Mouse (Mus musculus) forebrain, embryonic 11.5 days (tissue): Measurements from ENCODE around the gene Ahnak2. TPM values are rescaled to one million over a fixed set of nuclear protein-coding genes. Genes with fewer than 3 reads are reported as not detected.
"Not testable (repeated sequence)": the region's sequence is repeated elsewhere in the genome, so short reads cannot be mapped to it uniquely, and the experiment has no call there.

Experiments
- ATAC-seq: fragments of 200-750 bp; cut with Nextera tagmentation; replicated peaks from 2 replicates; pipeline ENCODE4 v1.8.0; 2017; ENCODE audit warnings: moderate TSS enrichment; ENCODE audit not compliant: low FRiP score
- DNase-seq: peaks from one replicate; pipeline ENCODE4 v3.0.0-alpha.2; 2017; ENCODE audit warnings: low spot score
- H3K27ac ChIP-seq: fragments of 300-500 bp; sonication (generic); 2 replicates; pipeline ENCODE4 v1.5.1; 2014; ENCODE audit warnings: low read depth, low read length
- H3K27me3 ChIP-seq: fragments of 300-500 bp; sonication (generic); 2 replicates; pipeline ENCODE4 v1.6.1; 2014; ENCODE audit warnings: mild to moderate bottlenecking, low read length, mixed read lengths; ENCODE audit not compliant: control insufficient read depth, insufficient read depth
- H3K36me3 ChIP-seq: fragments of 300-500 bp; sonication (generic); 2 replicates; pipeline ENCODE4 v1.6.1; 2014; ENCODE audit warnings: mild to moderate bottlenecking, low read length, moderate library complexity, mixed read lengths; ENCODE audit not compliant: control insufficient read depth, insufficient read depth
- H3K4me1 ChIP-seq: fragments of 300-500 bp; sonication (generic); replicated peaks from 2 replicates; pipeline ENCODE4 v1.6.1; 2014; ENCODE audit warnings: low read length, mixed read lengths; ENCODE audit not compliant: control insufficient read depth, insufficient read depth
- H3K4me2 ChIP-seq: fragments of 300-500 bp; sonication (generic); 2 replicates; pipeline ENCODE4 v1.6.1; 2014; ENCODE audit warnings: low read depth, mild to moderate bottlenecking, low read length, moderate library complexity, mixed read lengths; ENCODE audit not compliant: severe bottlenecking
- H3K4me3 ChIP-seq: fragments of 300-500 bp; sonication (generic); 2 replicates; pipeline ENCODE4 v1.5.1; 2014; ENCODE audit warnings: low read depth, low read length
- H3K9ac ChIP-seq: fragments of 300-500 bp; sonication (generic); 2 replicates; pipeline ENCODE4 v1.6.1; 2014; ENCODE audit warnings: low read length
- H3K9me3 ChIP-seq: fragments of 300-500 bp; sonication (generic); 2 replicates; pipeline ENCODE4 v1.6.1; 2016; ENCODE audit warnings: low read length, mixed read lengths; ENCODE audit not compliant: control insufficient read depth
- WGBS: fragments of 180-500 bp; shearing (Covaris S2); extraction: QIAGEN DNeasy Blood & Tissue Kit; methylation state at CpG from one replicate; pipeline ENCODE4 v1.1.7; 2014; 5-methylcytosine and 5-hydroxymethylcytosine counted together
- polyA plus RNA-seq: library from polyadenylated mRNA; unstranded; fragments of >200 nt; fragmentation: Nextera tagmentation; extraction: Ambion mirVana; gene quantifications from 2 replicates; pipeline ENCODE4 v1.2.1, GENCODE M21; 2014

Ahnak2 gene
- polyA plus RNA-seq, 1 experiment from 2014 or later: 0.08 TPM

DNA sequence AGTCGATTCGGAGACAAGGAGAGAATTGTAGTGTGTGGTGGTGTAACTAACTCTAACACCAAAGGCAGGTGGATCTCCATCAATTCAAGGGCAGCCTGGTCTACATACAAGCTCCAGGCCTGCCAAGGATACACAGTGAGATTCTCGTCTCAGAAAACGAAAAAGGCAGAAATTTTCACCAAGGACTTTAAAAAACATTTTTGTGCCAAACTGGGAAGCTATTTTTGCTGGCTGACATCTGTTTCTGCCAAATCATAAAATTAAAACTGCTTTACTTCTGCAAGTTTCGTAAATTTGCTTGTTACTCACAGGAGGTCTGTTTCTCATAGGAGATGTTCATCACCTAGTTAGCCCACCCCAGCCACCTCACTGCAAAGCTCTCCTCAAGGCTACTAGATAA is 23.4 kb upstream of the Ahnak2 start:
- Histone ChIP-seq H3K9me3 (no peaks in the 10 kb centered on the region), H3K4me1 (peaks cover 19% of the 10 kb centered on the region), H3K36me3 (peaks cover 11% of the 10 kb centered on the region; the same call in 1 of the 2 replicates), H3K9ac (no peak overlapping the region), H3K27me3 (no peaks in the 10 kb centered on the region), H3K27ac (no peak overlapping the region), H3K4me3 (no peak overlapping the region), H3K4me2 (no peak overlapping the region)
- 91% methylated on average over 5 of the region's 5 CpGs for WGBS
- no peak for DNase-seq
- no peak for ATAC-seq

DNA sequence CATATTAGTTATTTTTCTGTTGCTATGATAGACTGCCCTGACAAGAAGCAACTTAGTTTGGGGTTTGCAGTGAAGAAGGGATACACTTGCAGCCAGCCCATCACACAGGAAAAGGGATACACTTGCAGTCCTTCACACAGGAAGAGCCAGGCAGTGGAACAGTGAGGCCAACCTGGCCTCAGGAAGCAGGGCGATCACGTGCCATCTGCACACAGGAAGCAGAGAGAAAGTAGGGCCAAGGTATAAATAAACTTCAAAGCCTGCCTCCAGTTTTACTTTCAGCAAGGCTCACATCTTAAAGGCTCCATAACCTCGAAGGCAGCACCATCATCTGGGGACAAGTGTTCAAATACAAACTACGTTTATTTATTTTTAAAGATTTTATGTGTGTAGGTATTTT is 20.8 kb upstream of the Ahnak2 start:
- no peaks in the 10 kb centered on the region for H3K9me3 ChIP-seq
- WGBS: 90% methylated on average over 4 of the region's 4 CpGs
- no peak overlapping the region for H3K4me2 ChIP-seq
- H3K4me3 ChIP-seq: no peak overlapping the region
- H3K27me3 ChIP-seq: no peaks in the 10 kb centered on the region
- peaks cover 14% of the 10 kb centered on the region for H3K4me1 ChIP-seq
- no peak overlapping the region for H3K27ac ChIP-seq
- no peak for ATAC-seq
- H3K9ac ChIP-seq: no peak overlapping the region
- H3K36me3 ChIP-seq: peaks cover 22% of the 10 kb centered on the region
- no peak for DNase-seq

DNA sequence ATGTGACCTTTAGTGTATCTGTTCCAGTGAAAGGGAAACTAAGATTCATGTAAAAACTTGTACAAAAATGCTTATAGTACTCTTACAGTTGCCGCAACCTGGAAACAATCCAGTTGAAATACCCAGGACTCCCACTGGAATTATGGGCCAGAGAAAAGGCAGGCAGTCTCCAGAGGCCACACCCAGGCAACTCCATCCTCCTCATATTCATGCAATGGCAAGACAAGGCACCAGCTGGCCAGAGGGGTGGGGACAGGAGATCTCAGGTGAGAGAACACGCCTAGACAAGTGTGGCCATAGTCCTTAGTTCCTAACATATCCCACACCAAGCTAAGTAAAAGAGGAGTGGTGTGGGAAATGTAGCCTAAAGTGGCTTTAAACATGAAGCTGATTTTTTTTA is 20.2 kb upstream of the Ahnak2 start:
- 86% methylated on average over 2 of the region's 2 CpGs for WGBS
- Histone ChIP-seq H3K4me1 (peaks cover 10% of the 10 kb centered on the region), H3K4me3 (no peak overlapping the region), H3K27ac (no peak overlapping the region), H3K9me3 (no peaks in the 10 kb centered on the region), H3K36me3 (peaks cover 22% of the 10 kb centered on the region), H3K27me3 (no peaks in the 10 kb centered on the region), H3K4me2 (no peak overlapping the region), H3K9ac (no peak overlapping the region)
- ATAC-seq: no peak
- no peak for DNase-seq

DNA sequence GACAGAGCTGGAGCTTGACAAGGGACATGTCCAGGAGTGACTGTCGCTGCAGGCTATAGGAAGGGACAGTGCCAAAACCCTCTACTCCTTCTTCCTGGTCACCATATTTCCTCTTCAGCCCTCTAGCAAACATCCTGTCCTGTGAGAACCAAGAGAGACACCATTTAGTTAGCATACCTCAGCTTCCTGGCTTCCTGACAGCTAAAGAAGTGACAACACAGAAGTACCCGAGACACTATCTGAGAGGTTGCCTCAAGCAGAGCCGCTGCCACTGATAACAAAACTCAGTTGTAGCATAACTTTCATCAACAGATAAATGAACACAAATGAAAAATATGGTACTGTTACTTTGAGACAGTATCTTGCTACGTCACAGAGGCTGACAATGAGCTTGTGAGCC is 19.5 kb upstream of the Ahnak2 start:
- no peak overlapping the region for H3K27ac ChIP-seq
- no peak for ATAC-seq
- DNase-seq: no peak
- H3K36me3 ChIP-seq: peaks cover 18% of the 10 kb centered on the region
- H3K9ac ChIP-seq: no peak overlapping the region
- H3K9me3 ChIP-seq: no peaks in the 10 kb centered on the region
- no peak overlapping the region for H3K4me2 ChIP-seq
- H3K4me1 ChIP-seq: peaks cover 3% of the 10 kb centered on the region; the same call in 1 of the 2 replicates
- no peak overlapping the region for H3K4me3 ChIP-seq
- WGBS: 89% methylated on average over 4 of the region's 4 CpGs
- H3K27me3 ChIP-seq: no peaks in the 10 kb centered on the region

DNA sequence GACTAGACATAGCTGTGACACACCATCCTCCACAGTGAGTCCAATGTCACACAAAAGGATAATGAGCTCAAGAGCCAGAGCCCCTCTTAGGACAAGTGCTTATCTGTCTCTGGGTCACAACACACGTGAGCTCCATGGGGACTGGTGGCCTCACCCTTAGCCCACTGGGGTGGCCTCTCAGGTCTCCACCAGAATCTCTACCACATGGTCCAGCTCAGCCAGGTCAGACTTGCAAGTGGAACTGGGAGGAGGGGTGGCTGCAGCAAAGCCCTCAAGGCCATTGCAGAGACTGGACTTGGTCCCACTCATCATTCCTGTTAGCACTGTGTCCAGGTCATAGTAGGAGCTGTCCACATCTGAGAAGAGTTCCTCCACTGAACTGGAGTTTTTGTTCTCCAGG is 18.8 kb upstream of the Ahnak2 start:
- Histone ChIP-seq H3K4me3 (no peak overlapping the region), H3K9ac (no peak overlapping the region), H3K9me3 (no peaks in the 10 kb centered on the region), H3K4me2 (no peak overlapping the region), H3K27me3 (no peaks in the 10 kb centered on the region), H3K27ac (no peak overlapping the region), H3K36me3 (peaks cover 18% of the 10 kb centered on the region), H3K4me1 (no peaks in the 10 kb centered on the region)
- no peak for ATAC-seq
- 71% methylated on average over 1 of the region's 1 CpGs for WGBS
- no peak for DNase-seq

DNA sequence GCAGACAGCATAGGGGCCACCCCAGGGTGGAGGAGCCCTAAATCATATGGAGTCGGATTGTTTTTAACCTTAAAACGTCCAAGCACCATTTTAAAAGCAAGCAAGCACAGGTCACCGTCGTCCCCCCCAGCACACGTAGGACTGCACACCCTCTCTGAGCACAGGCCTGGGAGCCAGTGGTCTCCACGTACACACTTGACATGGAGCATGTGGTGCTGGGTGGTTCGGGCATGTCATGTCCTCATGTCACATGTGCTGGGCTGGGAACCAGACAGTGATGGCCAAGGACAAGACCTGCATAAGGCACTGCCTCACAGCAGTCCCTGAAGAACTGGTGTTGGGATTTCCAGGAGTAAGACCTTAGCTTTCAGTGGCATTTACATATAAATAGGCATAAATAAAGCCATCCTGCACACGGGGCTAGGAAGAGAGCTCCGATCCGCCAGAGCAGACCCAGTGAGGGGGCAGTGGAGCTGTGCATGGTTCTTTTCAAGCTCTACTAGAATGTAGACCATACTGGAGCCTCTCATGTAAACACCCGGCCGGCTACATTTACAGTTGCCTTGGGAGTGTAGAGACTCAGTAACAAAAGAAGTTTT is 18.0 kb upstream of the Ahnak2 start:
- Histone ChIP-seq H3K9ac (no peak overlapping the region), H3K27me3 (no peaks in the 10 kb centered on the region), H3K4me1 (no peaks in the 10 kb centered on the region), H3K4me2 (no peak overlapping the region), H3K36me3 (peaks cover 18% of the 10 kb centered on the region), H3K4me3 (no peak overlapping the region), H3K27ac (no peak overlapping the region), H3K9me3 (no peaks in the 10 kb centered on the region)
- ATAC-seq (no peak), DNase-seq (no peak)
- 80% methylated on average over 12 of the region's 12 CpGs for WGBS

DNA sequence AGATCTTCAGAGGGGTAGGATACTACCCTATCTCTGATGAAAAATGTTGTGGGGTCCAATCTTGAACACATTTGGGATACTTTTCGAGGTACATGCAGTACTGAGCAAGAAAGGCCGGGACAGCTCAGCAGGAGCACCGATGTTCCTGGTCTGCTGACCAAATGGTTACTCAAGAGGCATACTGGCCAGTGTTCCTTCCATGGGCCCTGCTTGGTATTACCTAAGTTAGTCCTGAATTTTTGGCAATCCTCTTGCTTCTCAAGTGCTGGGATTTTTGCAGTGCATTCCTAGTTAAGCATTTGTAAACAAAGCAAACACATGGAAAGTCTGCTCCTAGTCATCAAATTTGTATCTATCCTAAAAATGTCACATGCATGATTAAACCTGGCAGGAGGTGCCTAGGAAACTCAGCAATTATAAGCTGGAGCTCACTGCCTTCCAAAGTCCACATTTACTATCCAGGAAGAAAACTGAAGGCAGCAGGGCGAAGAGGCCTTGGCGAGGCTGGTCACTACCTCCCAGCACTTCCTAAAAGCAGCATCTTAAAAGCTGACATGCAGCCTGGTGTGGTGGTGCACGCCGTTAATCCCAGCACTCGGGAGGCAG is 16.7 kb upstream of the Ahnak2 start:
- WGBS: 94% methylated on average over 8 of the region's 8 CpGs
- H3K4me3 ChIP-seq: no peak overlapping the region
- no peaks in the 10 kb centered on the region for H3K4me1 ChIP-seq
- no peaks in the 10 kb centered on the region for H3K27me3 ChIP-seq
- H3K27ac ChIP-seq: no peak overlapping the region
- DNase-seq: no peak
- no peak overlapping the region for H3K9ac ChIP-seq
- no peak for ATAC-seq
- H3K4me2 ChIP-seq: no peak overlapping the region
- no peaks in the 10 kb centered on the region for H3K9me3 ChIP-seq
- H3K36me3 ChIP-seq: peaks cover 18% of the 10 kb centered on the region

DNA sequence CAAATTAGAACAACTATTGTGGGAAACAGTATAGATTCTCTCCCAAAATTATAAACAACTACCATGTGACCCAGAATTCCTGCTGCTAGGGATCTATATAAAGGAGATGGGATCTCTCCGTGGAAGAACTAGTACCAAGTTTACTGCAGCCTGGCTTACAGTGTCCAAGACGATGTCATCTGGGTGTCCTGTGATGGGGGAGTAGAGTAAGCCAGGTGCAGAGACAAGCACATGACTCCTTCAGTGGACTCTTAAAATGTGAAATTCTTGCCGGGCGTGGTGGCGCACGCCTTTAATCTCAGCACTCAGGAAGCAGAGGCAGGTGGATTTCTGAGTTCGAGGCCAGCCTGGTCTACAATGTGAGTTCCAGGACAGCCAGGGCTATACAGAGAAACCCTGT is 14.4 kb upstream of the Ahnak2 start:
- not testable (repeated sequence) for H3K4me1 ChIP-seq, H3K9me3 ChIP-seq, H3K4me3 ChIP-seq, ATAC-seq, H3K27ac ChIP-seq, H3K4me2 ChIP-seq, H3K9ac ChIP-seq, H3K27me3 ChIP-seq, DNase-seq
- 86% methylated on average over 7 of the region's 7 CpGs for WGBS
- peaks cover 18% of the 10 kb centered on the region for H3K36me3 ChIP-seq

DNA sequence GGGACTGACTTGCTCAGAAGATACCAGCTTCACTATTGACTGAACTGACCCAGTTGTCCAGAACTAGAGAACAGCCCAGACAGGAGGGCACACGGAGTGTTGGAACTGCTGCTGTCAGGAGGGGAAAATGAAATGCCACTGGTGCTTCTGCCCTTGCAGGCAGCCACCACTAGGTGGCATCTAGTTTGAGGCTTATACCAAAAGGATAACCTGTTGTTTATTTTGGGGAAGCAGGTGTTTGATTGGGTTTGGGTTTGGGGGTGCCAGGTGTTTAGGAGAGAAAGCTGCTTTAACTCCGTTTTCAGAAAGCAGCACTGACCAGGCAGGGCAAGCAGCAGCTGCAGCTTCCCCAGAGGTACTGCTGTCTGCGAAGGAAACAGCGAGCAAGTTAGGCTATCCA is 13.8 kb upstream of the Ahnak2 start:
- H3K27me3 ChIP-seq: no peaks in the 10 kb centered on the region

More for the DNA sequence above, 13.8 kb upstream of the Ahnak2 start:
- no peak overlapping the region for H3K9ac ChIP-seq
- ATAC-seq (no peak), DNase-seq (no peak)
- H3K4me3 ChIP-seq: no peak overlapping the region
- WGBS: 63% methylated on average over 4 of the region's 4 CpGs
- H3K4me1 ChIP-seq: no peaks in the 10 kb centered on the region
- H3K4me2 ChIP-seq: no peak overlapping the region
- H3K36me3 ChIP-seq: peaks cover 15% of the 10 kb centered on the region
- H3K9me3 ChIP-seq: no peaks in the 10 kb centered on the region
- H3K27ac ChIP-seq: no peak overlapping the region
